Mouse (Mus musculus) MEL (cell line): ENCODE results near the gene Odc1. TPM values are rescaled to one million over a fixed set of nuclear protein-coding genes. Genes with fewer than 3 reads are reported as not detected.

Experiments used
- DNase-seq: peaks from one replicate; pipeline ENCODE4 v3.0.0; 2011; ENCODE audit warnings: low read depth, low spot score
- H3K27ac ChIP-seq: 2 replicates; pipeline ENCODE4 v1.5.1; 2012; ENCODE audit warnings: low read depth, mild to moderate bottlenecking, control low read depth, low read length, moderate library complexity; ENCODE audit not compliant: control insufficient read depth
- H3K27me3 ChIP-seq, 2 experiments: fragments of 150-350 bp in 1 of 2; sonication (generic) in 1 of 2; 2 replicates each; pipeline ENCODE4 v1.6.1; 2012; ENCODE audit warnings: low read length in 2 of 2, mild to moderate bottlenecking in 2 of 2, improper control_type of control experiment in 1 of 2, moderate library complexity in 1 of 2; ENCODE audit not compliant: insufficient read depth in 2 of 2, control insufficient read depth in 1 of 2
- H3K36me3 ChIP-seq, 2 experiments: 2 replicates each; pipeline ENCODE4 v1.6.1; 2012 to 2014; ENCODE audit warnings: low read length in 2 of 2, improper control_type of control experiment in 1 of 2, inconsistent platforms in 1 of 2, mild to moderate bottlenecking in 1 of 2; ENCODE audit not compliant: insufficient read depth in 2 of 2, control insufficient read depth in 1 of 2
- H3K4me1 ChIP-seq, 2 experiments: fragments of 150-350 bp in 1 of 2; sonication (generic) in 1 of 2; 2 replicates each; pipeline ENCODE4 v1.6.1; 2012; ENCODE audit warnings: low read length in 2 of 2, improper control_type of control experiment in 1 of 2, mild to moderate bottlenecking in 1 of 2; ENCODE audit not compliant: insufficient read depth in 2 of 2, control insufficient read depth in 1 of 2
- H3K4me3 ChIP-seq, 2 experiments: fragments of 150-350 bp in 1 of 2; sonication (generic) in 1 of 2; 2 replicates each; pipeline ENCODE4 v1.5.1; 2012; ENCODE audit warnings: low read depth in 2 of 2, low read length in 2 of 2, mild to moderate bottlenecking in 2 of 2, moderate library complexity in 2 of 2, control low read depth in 1 of 2, improper control_type of control experiment in 1 of 2; ENCODE audit not compliant: control insufficient read depth in 1 of 2, insufficient read depth in 1 of 2
- H3K79me2 ChIP-seq: 2 replicates; pipeline ENCODE4 v1.6.1; 2012; ENCODE audit warnings: mild to moderate bottlenecking, low read length, moderate library complexity; ENCODE audit not compliant: control insufficient read depth, poor library complexity, insufficient read depth
- H3K9ac ChIP-seq: 2 replicates; pipeline ENCODE4 v1.6.1; 2012; ENCODE audit warnings: low read depth, mild to moderate bottlenecking, control low read depth, low read length, moderate library complexity; ENCODE audit not compliant: control insufficient read depth, poor library complexity, severe bottlenecking
- H3K9me3 ChIP-seq: fragments of 150-350 bp; sonication (generic); replicated peaks from 2 replicates; pipeline ENCODE4 v1.6.1; 2012; ENCODE audit warnings: mild to moderate bottlenecking, low read length, improper control_type of control experiment, moderate library complexity; ENCODE audit not compliant: insufficient read depth
- CHD1 ChIP-seq: IDR thresholded peaks from 2 replicates; pipeline ENCODE4 v1.6.1; 2012; ENCODE audit warnings: low read depth, mild to moderate bottlenecking, inconsistent platforms, low read length, improper control_type of control experiment
- CHD2 ChIP-seq: IDR thresholded peaks from 2 replicates; pipeline ENCODE4 v1.6.1; 2011; ENCODE audit warnings: low read length, improper control_type of control experiment
- ETS1 ChIP-seq: IDR thresholded peaks from 2 replicates; pipeline ENCODE4 v1.6.1; 2012; ENCODE audit warnings: low read depth, mild to moderate bottlenecking, inconsistent platforms, low read length, improper control_type of control experiment, moderate library complexity
- GABPA ChIP-seq: IDR thresholded peaks from 2 replicates; pipeline ENCODE4 v1.6.1; 2012; ENCODE audit warnings: low read depth, mild to moderate bottlenecking, inconsistent platforms, low read length, improper control_type of control experiment, moderate library complexity
- GATA1 ChIP-seq: IDR thresholded peaks from 2 replicates; pipeline ENCODE4 v1.6.1; 2011; ENCODE audit warnings: low read depth, low read length, improper control_type of control experiment
- HCFC1 ChIP-seq: IDR thresholded peaks from 2 replicates; pipeline ENCODE4 v1.6.1; 2012; ENCODE audit warnings: low read depth, mild to moderate bottlenecking, inconsistent platforms, low read length, improper control_type of control experiment, moderate library complexity
- JUND ChIP-seq: IDR thresholded peaks from 2 replicates; pipeline ENCODE4 v1.6.1; 2011; ENCODE audit warnings: low read depth, mild to moderate bottlenecking, improper control_type of control experiment, low read length
- KAT2A ChIP-seq: conservative IDR thresholded peaks from 2 replicates; pipeline ENCODE4 v1.6.1; 2012; ENCODE audit warnings: low read depth, low read length, improper control_type of control experiment, inconsistent platforms
- MXI1 ChIP-seq: IDR thresholded peaks from 2 replicates; pipeline ENCODE4 v1.6.1; 2011; ENCODE audit warnings: mild to moderate bottlenecking, low read depth, low read length, improper control_type of control experiment
- MYB ChIP-seq: IDR thresholded peaks from 2 replicates; pipeline ENCODE4 v1.6.1; 2011; ENCODE audit warnings: mild to moderate bottlenecking, low read depth, low read length, improper control_type of control experiment
- POLR2AphosphoS2 ChIP-seq: IDR thresholded peaks from 2 replicates; pipeline ENCODE4 v1.6.1; 2011; ENCODE audit warnings: low read length, improper control_type of control experiment
- RAD21 ChIP-seq: IDR thresholded peaks from 2 replicates; pipeline ENCODE4 v1.6.1; 2011; ENCODE audit warnings: mild to moderate bottlenecking, low read depth, low read length, improper control_type of control experiment
- SMC3 ChIP-seq: IDR thresholded peaks from 2 replicates; pipeline ENCODE4 v1.6.1; 2011; ENCODE audit warnings: low read depth, low read length, improper control_type of control experiment
- TAL1 ChIP-seq: IDR thresholded peaks from 2 replicates; pipeline ENCODE4 v1.6.1; 2012; ENCODE audit warnings: mild to moderate bottlenecking, inconsistent platforms, low read length, moderate library complexity, mixed read lengths
- TBP ChIP-seq: IDR thresholded peaks from 2 replicates; pipeline ENCODE4 v1.8.0; 2011; ENCODE audit warnings: low read depth, low read length, improper control_type of control experiment
- UBTF ChIP-seq: IDR thresholded peaks from 2 replicates; pipeline ENCODE4 v1.6.1; 2012; ENCODE audit warnings: low read depth, mild to moderate bottlenecking, inconsistent platforms, low read length, improper control_type of control experiment, moderate library complexity, borderline replicate concordance; ENCODE audit not compliant: insufficient read depth
- USF2 ChIP-seq, 2 experiments: IDR thresholded peaks; 2 replicates each; pipeline ENCODE4 v1.6.1; 2011 to 2012; ENCODE audit warnings: improper control_type of control experiment in 2 of 2, low read length in 2 of 2, borderline replicate concordance in 1 of 2, inconsistent platforms in 1 of 2, low read depth in 1 of 2, mild to moderate bottlenecking in 1 of 2; ENCODE audit not compliant: insufficient read depth in 1 of 2
- ZC3H11A ChIP-seq: IDR thresholded peaks from 2 replicates; pipeline ENCODE4 v1.6.1; 2012; ENCODE audit warnings: low read depth, mild to moderate bottlenecking, inconsistent platforms, low read length, improper control_type of control experiment
- ZNF384 ChIP-seq: IDR thresholded peaks from 2 replicates; pipeline ENCODE4 v1.6.1; 2012; ENCODE audit warnings: low read depth, mild to moderate bottlenecking, inconsistent platforms, low read length, improper control_type of control experiment
- polyA plus RNA-seq, 2 experiments: library from polyadenylated mRNA; stranded (reverse) in 1 of 2; unstranded in 1 of 2; fragments of >175 nt in 1 of 2; fragments of >200 nt in 1 of 2; gene quantifications; 2 replicates each; pipeline versions ENCODE4 v1.2.1 to v1.2.4; 2012; ENCODE audit warnings: low replicate concordance in 2 of 2, low read depth in 1 of 2; ENCODE audit not compliant: insufficient read length in 2 of 2, insufficient read depth in 1 of 2, missing spikeins in 1 of 2
- total RNA-seq: library from RNA; depleted of rRNA; stranded (reverse); fragments of 300-350 nt; gene quantifications from 2 replicates; pipeline ENCODE4 v1.2.3, GENCODE M21; 2012

Odc1 gene
- total and polyA plus RNA-seq, 3 experiments, result 639 to 720 (median 677) TPM

- no peak overlapping the region for H3K9ac ChIP-seq
- H3K27ac ChIP-seq, result no peak overlapping the region
- no peaks in the 10 kb centered on the region for H3K4me1 ChIP-seq
- H3K36me3 ChIP-seq, result no peaks in the 10 kb centered on the region; a peak in 1 of 4 replicates
- no peaks in the 10 kb centered on the region for H3K79me2 ChIP-seq
- no peak for DNase-seq
- TF ChIP-seq TAL1 (no peak), HCFC1 (no peak), UBTF (no peak)
- no peaks in the 10 kb centered on the region for H3K27me3 ChIP-seq
- no peak overlapping the region for H3K4me3 ChIP-seq
- no peaks in the 10 kb centered on the region for H3K9me3 ChIP-seq
Measured at GRCm38 (mm10) chr12:17591249-17591648, 46.7 kb downstream of the Odc1 start.

DNA sequence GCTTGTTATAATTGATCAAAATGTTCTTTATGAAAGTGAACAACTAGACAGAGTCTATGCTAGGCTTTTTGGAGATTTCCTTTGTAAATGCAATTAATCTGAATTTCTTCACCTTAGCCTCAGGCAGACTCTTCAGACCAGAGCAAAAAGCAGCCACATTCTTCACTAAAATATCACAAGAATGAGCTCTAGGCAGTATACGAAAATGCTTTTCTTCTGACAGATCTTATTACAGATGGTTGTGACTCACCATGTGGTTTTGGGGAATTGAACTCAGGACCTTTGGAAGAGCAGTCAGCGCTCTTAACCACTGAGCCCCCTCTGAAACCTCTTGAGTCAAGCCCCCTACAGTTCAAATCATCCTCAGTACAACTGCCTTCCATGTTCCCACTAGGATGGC is 49.4 kb downstream of the Odc1 start:
- Histone ChIP-seq H3K4me1 (no peaks in the 10 kb centered on the region), H3K79me2 (no peaks in the 10 kb centered on the region), H3K9me3 (no peaks in the 10 kb centered on the region), H3K36me3 (no peaks in the 10 kb centered on the region; a peak in 1 of 4 replicates), H3K27ac (no peak overlapping the region), H3K9ac (no peak overlapping the region), H3K4me3 (no peak overlapping the region), H3K27me3 (no peaks in the 10 kb centered on the region; a peak in 1 of 4 replicates)
- no peak for DNase-seq
- TF ChIP-seq MYB (no peak), CHD1 (no peak), ETS1 (no peak), MXI1 (no peak), JUND (no peak), UBTF (no peak), USF2 (IDR thresholded peaks at IDR 0.05; ENCODE audit: borderline replicate concordance in 1 of 2, insufficient read depth in 1 of 2, low read depth in 1 of 2, low read length in 2 of 2) (no peak), SMC3 (no peak), CHD2 (no peak), KAT2A (no peak), ZC3H11A (no peak), ZNF384 (no peak), RAD21 (no peak), POLR2AphosphoS2 (no peak), GATA1 (no peak), GABPA (no peak), TBP (no peak)
